Mouse (Mus musculus): Measurements from ENCODE around the gene Ate1. TPM values are rescaled to one million over a fixed set of nuclear protein-coding genes. Genes with fewer than 3 reads are reported as not detected.

The Ate1 gene
- total and polyA plus RNA-seq, 3 experiments = 8.9 to 34.9 (median 34.1) TPM

DNA sequence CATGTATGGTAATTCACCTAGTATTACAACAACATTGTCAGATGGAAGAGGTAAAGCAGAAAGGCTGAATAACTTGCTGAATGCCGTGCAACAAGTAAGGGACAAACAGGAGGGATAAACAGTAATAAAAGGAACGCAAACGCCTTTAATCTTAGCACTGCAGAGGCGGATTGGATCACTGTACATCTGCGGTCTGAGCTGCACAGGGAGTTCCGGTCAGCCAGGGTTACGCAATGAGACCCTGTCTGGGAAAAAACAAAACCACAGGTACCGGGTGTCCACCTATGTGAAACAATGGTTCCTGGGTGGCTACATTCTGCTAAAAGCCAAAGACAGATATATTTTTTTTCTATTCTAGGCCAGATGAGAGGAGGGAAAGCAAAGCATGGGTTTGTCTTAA is 3.3 kb upstream of the Ate1 start:
- no peaks in the 10 kb centered on the region for H3K79me2 ChIP-seq (replicated peaks; ENCODE audit: control insufficient read depth, insufficient read depth, low read length)
- H3K4me1 ChIP-seq (ENCODE audit: control insufficient read depth, insufficient read depth, low read length) = no peaks in the 10 kb centered on the region
- TF ChIP-seq POLR2A (IDR thresholded peaks at IDR 0.05; ENCODE audit: insufficient read depth, low read depth, low read length) (no peak), EP300 (IDR thresholded peaks at IDR 0.05; ENCODE audit: insufficient read depth, low read depth, low read length) (no peak), CTCF (IDR thresholded peaks at IDR 0.05) (no peak)
- H3K9ac ChIP-seq (ENCODE audit: low read depth, low read length) = no peak overlapping the region
- no peaks in the 10 kb centered on the region for H3K36me3 ChIP-seq (ENCODE audit: control insufficient read depth, insufficient read depth, low read length)
- intact Hi-C loops (cut with DNase I) = no loop called here
- no peaks in the 10 kb centered on the region for H3K27me3 ChIP-seq (ENCODE audit: control insufficient read depth, insufficient read depth, low read length)
- DNase-seq = no peak
- no peak overlapping the region for H3K27ac ChIP-seq
- no peak overlapping the region for H3K4me3 ChIP-seq
- 90% methylated on average over 8 of the region's 8 CpGs for WGBS

DNA sequence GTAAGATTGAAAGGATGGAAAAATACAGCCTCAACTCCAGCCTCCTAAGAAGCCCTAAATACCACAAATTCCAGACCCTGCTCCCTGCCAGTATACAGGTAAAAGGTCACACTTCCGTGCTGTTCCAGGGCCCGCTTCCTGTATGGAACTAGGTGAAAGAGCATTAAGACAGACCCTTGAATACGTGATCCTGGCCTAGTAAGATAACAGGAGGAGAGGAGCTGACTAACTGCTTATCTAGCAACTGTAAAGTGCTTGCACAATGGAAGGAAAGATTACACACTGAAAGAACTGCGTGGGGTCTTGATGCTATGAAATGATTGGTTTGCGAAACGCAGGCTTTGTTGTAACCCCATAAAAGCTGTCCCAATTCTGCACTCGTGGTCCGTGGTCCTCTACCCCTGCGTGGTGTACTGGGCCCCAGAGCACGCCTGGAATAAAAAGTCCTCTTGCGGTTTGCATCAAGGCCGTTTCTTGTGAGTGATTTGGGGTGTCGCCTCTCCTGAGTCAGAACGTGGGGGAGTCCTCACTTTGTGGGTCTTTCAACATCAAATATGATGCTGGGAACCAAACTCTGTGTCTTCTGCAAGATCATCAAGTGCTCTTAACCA is 748 bp upstream of the Ate1 start:
- Histone ChIP-seq H3K79me2 (replicated peaks; ENCODE audit: control insufficient read depth, insufficient read depth, low read length) (no peaks in the 10 kb centered on the region; the same call in 1 of the 2 replicates), H3K4me3 (no peak overlapping the region), H3K4me1 (ENCODE audit: control insufficient read depth, insufficient read depth, low read length) (no peaks in the 10 kb centered on the region), H3K9ac (ENCODE audit: low read depth, low read length) (no peak overlapping the region), H3K36me3 (ENCODE audit: control insufficient read depth, insufficient read depth, low read length) (peaks cover 12% of the 10 kb centered on the region), H3K27ac (peak overlapping the region; percentile 94; the same call in 1 of the 2 replicates), H3K27me3 (ENCODE audit: control insufficient read depth, insufficient read depth, low read length) (no peaks in the 10 kb centered on the region)
- TF ChIP-seq POLR2A (IDR thresholded peaks at IDR 0.05; ENCODE audit: insufficient read depth, low read depth, low read length) = no peak
- no peak for TF ChIP-seq EP300 (IDR thresholded peaks at IDR 0.05; ENCODE audit: insufficient read depth, low read depth, low read length)
- DNase-seq = no peak
- intact Hi-C loops (cut with DNase I) = no loop called here
- WGBS = 65% methylated on average over 14 of the region's 14 CpGs

DNA sequence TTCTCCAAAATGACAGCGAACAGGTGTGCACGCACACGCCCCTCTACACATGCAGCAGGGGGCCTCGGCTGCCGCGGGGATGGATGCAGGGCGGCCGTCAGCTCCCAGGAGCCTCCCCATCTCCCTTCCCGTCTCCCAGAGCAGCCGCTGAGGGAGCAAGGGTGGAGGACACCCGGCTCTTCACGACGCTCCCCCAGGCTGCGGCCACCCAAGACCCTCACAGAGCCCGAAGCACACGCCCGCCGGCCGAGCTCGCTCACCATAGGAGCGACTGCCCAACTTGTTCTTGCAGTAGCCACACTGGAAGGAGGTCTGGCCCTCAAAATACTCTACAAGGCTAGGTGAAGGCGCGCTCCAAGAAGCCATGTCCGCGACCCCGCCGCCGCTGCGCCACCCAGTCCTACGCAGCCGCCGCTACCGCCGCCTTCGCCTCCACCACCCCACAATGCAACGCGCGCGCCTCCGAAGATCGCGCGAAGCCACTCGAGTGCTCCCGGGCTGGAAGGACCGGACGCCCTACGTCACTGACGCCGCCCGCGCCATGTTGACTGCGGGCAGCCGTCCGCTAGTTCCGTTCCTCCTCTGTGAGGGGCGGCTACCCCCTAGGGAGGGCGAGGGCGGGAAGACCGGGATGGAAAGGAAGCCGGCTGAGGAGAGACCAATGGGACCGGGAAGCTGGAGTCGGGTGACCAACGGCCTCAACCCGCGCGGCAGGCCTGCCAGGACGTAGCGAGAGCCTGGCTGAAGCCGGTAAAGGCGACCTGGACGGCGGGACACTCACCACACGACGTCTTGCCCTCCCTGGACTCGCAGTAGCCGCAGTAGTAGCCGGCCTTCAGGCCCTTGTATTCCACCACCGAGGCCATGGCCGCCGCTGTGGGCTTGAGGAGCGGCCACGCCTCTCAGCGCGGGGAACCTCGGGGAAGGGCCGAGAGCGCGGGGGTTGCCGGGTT is 797 bp downstream of the Ate1 start:
- peaks cover 13% of the 10 kb centered on the region for H3K36me3 ChIP-seq (ENCODE audit: control insufficient read depth, insufficient read depth, low read length)
- WGBS = under 1% methylated on average over 90 of the region's 90 CpGs
- H3K9ac ChIP-seq (ENCODE audit: low read depth, low read length) = peak overlapping the region; percentile 93
- H3K27ac ChIP-seq = peak overlapping the region; percentile 94
- H3K79me2 ChIP-seq (replicated peaks; ENCODE audit: control insufficient read depth, insufficient read depth, low read length) = no peaks in the 10 kb centered on the region; the same call in 1 of the 2 replicates
- TF ChIP-seq CTCF (IDR thresholded peaks at IDR 0.05) (no peak), POLR2A (IDR thresholded peaks at IDR 0.05; ENCODE audit: insufficient read depth, low read depth, low read length) (peak; percentile 68), EP300 (IDR thresholded peaks at IDR 0.05; ENCODE audit: insufficient read depth, low read depth, low read length) (peak; percentile 45; the same call in 1 of the 2 replicates)
- intact Hi-C loops (cut with DNase I) = loop anchor here (1.0 kb wide), 1 partner anchor 28 kb away; no protein-coding TSS in a partner anchor
- no peaks in the 10 kb centered on the region for H3K4me1 ChIP-seq (ENCODE audit: control insufficient read depth, insufficient read depth, low read length)
- H3K27me3 ChIP-seq (ENCODE audit: control insufficient read depth, insufficient read depth, low read length) = no peaks in the 10 kb centered on the region
- peak; percentile 99 for DNase-seq
- peak overlapping the region; percentile 94 for H3K4me3 ChIP-seq

DNA sequence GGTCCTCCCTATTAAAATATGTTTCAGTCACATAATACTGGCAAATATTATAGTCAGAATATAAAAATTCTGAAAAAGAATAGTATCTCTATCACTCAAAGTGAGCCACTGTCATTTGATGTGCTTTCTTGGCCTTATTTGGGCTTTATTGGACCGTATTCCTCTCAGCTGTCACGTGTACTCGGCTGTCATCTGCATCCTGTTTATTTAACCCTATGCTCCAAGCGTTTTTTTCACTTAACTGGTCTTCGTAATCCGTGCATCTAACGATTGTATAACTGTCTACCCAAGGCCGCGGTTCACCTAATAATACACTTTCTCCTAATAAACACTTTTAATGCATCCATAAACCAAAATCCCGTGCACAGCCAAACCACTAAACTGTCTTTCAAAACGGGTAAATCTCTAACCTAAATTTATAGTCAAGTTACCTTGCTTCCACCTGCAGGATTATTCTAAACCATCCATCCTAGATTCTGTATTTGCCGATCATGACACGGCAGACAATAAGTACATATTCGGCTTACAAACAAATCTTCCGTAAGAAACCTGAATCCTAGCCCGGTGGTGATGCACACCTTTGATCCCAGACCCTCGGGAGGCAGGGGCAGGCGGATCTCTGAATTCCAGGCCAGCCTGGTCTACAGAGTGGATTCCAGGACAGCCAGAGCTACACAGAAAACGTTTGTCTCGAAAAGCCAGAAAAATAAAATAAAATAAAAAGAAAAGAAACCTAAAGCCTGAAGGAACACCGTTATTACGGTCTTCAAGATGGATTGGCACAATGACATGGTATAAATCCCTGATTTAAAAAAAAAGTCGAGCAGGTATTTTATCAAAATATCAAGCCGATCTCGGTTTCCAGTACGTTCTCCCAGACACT is 1.7 kb downstream of the Ate1 start:
- Histone ChIP-seq H3K36me3 (ENCODE audit: control insufficient read depth, insufficient read depth, low read length) (peaks cover 13% of the 10 kb centered on the region), H3K9ac (ENCODE audit: low read depth, low read length) (peak overlapping the region; percentile 93), H3K4me3 (peak overlapping the region; percentile 94), H3K27me3 (ENCODE audit: control insufficient read depth, insufficient read depth, low read length) (no peaks in the 10 kb centered on the region), H3K27ac (peak overlapping the region; percentile 94), H3K4me1 (ENCODE audit: control insufficient read depth, insufficient read depth, low read length) (no peaks in the 10 kb centered on the region), H3K79me2 (replicated peaks; ENCODE audit: control insufficient read depth, insufficient read depth, low read length) (no peaks in the 10 kb centered on the region; the same call in 1 of the 2 replicates)
- no peak for DNase-seq
- TF ChIP-seq EP300 (IDR thresholded peaks at IDR 0.05; ENCODE audit: insufficient read depth, low read depth, low read length) (no peak), POLR2A (IDR thresholded peaks at IDR 0.05; ENCODE audit: insufficient read depth, low read depth, low read length) (no peak), CTCF (IDR thresholded peaks at IDR 0.05) (no peak)
- 19% methylated on average over 26 of the region's 26 CpGs for WGBS
- intact Hi-C loops (cut with DNase I) = loop anchor here (1.0 kb wide), 1 partner anchor 29 kb away; no protein-coding TSS in a partner anchor

DNA sequence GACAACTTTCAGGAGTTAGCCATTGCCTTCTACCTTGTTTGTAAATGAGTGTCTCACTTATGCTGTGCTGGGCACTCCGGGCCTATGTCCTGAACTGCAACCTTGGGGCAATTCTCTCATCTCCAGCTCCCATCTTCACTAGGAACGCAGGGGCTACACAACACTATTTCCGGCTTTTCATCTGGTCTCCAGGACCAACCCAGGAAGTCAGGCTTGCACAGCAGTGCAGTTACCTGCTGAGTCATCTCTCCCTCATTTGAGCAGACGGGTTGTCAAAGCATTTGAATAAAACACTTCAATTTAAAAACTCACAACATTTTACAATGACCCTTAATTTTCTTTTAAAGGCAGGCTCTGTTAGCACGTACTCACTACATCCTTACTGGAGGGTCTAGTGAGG is 9.9 kb downstream of the Ate1 start:
- no peak for DNase-seq
- intact Hi-C loops (cut with DNase I) = no loop called here
- Histone ChIP-seq H3K27ac (no peak overlapping the region), H3K27me3 (ENCODE audit: control insufficient read depth, insufficient read depth, low read length) (no peaks in the 10 kb centered on the region), H3K36me3 (ENCODE audit: control insufficient read depth, insufficient read depth, low read length) (peaks cover 7% of the 10 kb centered on the region), H3K4me3 (no peak overlapping the region), H3K4me1 (ENCODE audit: control insufficient read depth, insufficient read depth, low read length) (no peaks in the 10 kb centered on the region), H3K79me2 (replicated peaks; ENCODE audit: control insufficient read depth, insufficient read depth, low read length) (no peaks in the 10 kb centered on the region), H3K9ac (ENCODE audit: low read depth, low read length) (no peak overlapping the region)
- TF ChIP-seq EP300 (IDR thresholded peaks at IDR 0.05; ENCODE audit: insufficient read depth, low read depth, low read length) = no peak
- TF ChIP-seq CTCF (IDR thresholded peaks at IDR 0.05) = no peak
- no peak for TF ChIP-seq POLR2A (IDR thresholded peaks at IDR 0.05; ENCODE audit: insufficient read depth, low read depth, low read length)
- WGBS = 85% methylated on average over 5 of the region's 5 CpGs

All from heart, adult 2 months (tissue).